Mouse (Mus musculus) liver, postnatal 0 days (tissue): ENCODE data around the gene Mgat5b.

ENCODE experiments used
- CTCF ChIP-seq: sonication (generic); IDR thresholded peaks from 2 replicates; pipeline ENCODE4 v1.5.1; 2016; ENCODE audit warnings: antibody characterized with exemption, low read depth
- EP300 ChIP-seq: IDR thresholded peaks from 2 replicates; pipeline ENCODE4 v1.6.1; 2016; ENCODE audit warnings: antibody characterized with exemption, low read depth, mild to moderate bottlenecking

DNA sequence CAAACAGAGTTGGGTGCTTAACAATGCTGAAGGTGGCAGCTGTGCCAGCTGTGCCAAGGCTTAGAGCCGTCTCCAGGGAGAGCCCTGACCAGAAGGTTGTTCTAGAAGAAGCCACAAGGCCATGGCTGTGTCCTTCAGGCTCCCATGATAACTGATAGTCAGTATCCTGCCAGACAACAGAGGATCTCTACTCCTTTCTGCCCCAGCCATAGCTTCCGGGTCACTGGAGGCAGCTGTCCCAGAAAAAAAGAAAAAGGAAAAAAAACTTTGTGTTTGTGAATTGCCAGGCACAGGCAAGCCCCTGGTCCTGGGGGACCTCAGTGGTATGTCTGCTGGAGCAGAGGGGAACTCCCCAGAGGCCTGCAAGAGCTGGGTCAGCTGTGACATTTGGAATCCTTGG is 47.3 kb downstream of the Mgat5b start:
- TF ChIP-seq CTCF (no peak), EP300 (no peak)
